Mouse (Mus musculus) left cerebral cortex, postnatal 10 days (tissue): Measurements from ENCODE around the gene Ehf. TPM values are rescaled to one million over a fixed set of nuclear protein-coding genes. Genes with fewer than 3 reads are reported as not detected.

ENCODE experiments used
- DNase-seq, 2 experiments: peaks; one replicate each; pipeline ENCODE4 v3.0.0; 2021 to 2022; ENCODE audit warnings: low spot score in 2 of 2, mixed read lengths in 1 of 2; ENCODE audit errors: extremely low spot score in 1 of 2
- intact Hi-C: fragments of 180-260 bp; cut with DNase I; formaldehyde crosslinking; loops from one replicate; pipeline ENCODE4 v1.15.1; 2025
- total RNA-seq, 2 experiments: library from RNA; stranded (reverse); gene quantifications; 2 replicates each; pipeline ENCODE4 v1.2.3; 2021

Gene Ehf
- total RNA-seq, 2 experiments from 2014 or later = 0.24 to 0.57 TPM

- intact Hi-C loops = no loop called here
- no peak for DNase-seq
Measured at GRCm38 (mm10) chr2:103270556-103271160, 32.4 kb downstream of the Ehf start.

- DNase-seq = no peak
- intact Hi-C loops = no loop called here
Measured at GRCm38 (mm10) chr2:103239086-103239485, 64.0 kb downstream of the Ehf start.

- intact Hi-C loops = no loop called here
- DNase-seq = no peak
Measured at GRCm38 (mm10) chr2:103226781-103227180, 76.3 kb downstream of the Ehf start.

- no peak for DNase-seq
- intact Hi-C loops = no loop called here
Measured at GRCm38 (mm10) chr2:103220871-103221270, 82.2 kb downstream of the Ehf start.

- DNase-seq = no peak
- intact Hi-C loops = no loop called here
Measured at GRCm38 (mm10) chr2:103218323-103218722, 84.8 kb downstream of the Ehf start.

GRCm38 (mm10) chr2:103215801-103216200 lies 87.3 kb downstream of the Ehf start:
- no peak for DNase-seq
- intact Hi-C loops = no loop called here

GRCm38 (mm10) chr2:103214861-103215260 lies 88.2 kb downstream of the Ehf start:
- DNase-seq = no peak
- intact Hi-C loops = no loop called here

- intact Hi-C loops = no loop called here
- DNase-seq = no peak
Measured at GRCm38 (mm10) chr2:103213547-103213946, 89.5 kb downstream of the Ehf start.

Other genes with a start within 250 kb of the Ehf start
- 10 to 100 TPM; 69.4 to 70.6 TPM for gene Pdhx, start 229.8 kb downstream of the Ehf start, total RNA-seq
- 10 to 100 TPM; 29.8 to 29.9 TPM for gene Apip, start 229.6 kb downstream of the Ehf start, total RNA-seq
- 1 to 10 TPM in 1 of 2 experiments, under 1 TPM in 1; 0.79 to 1.1 TPM for gene Elf5, start 108.4 kb upstream of the Ehf start, total RNA-seq
- 10 to 100 TPM; 59.6 to 66.2 TPM for gene Cat, start 181.9 kb upstream of the Ehf start, total RNA-seq